Mouse (Mus musculus) limb, embryonic 12.5 days (tissue): Measurements from ENCODE around the gene Fam32a. TPM values are rescaled to one million over a fixed set of nuclear protein-coding genes. Genes with fewer than 3 reads are reported as not detected.

Experiments
- ATAC-seq: fragments of 200-750 bp; cut with Nextera tagmentation; 2 replicates; pipeline ENCODE4 v1.8.0; 2017; ENCODE audit warnings: low read depth, moderate TSS enrichment; ENCODE audit not compliant: insufficient number of reproducible peaks, insufficient read depth, low FRiP score, low TSS enrichment
- H3K27ac ChIP-seq: fragments of 300-500 bp; sonication (generic); 2 replicates; pipeline ENCODE4 v1.5.1; 2016; ENCODE audit warnings: mild to moderate bottlenecking, moderate library complexity
- H3K27me3 ChIP-seq: fragments of 300-500 bp; sonication (generic); 2 replicates; pipeline ENCODE4 v1.6.1; 2016; ENCODE audit warnings: mild to moderate bottlenecking, moderate library complexity
- H3K36me3 ChIP-seq: fragments of 300-500 bp; sonication (generic); 2 replicates; pipeline ENCODE4 v1.6.1; 2016; ENCODE audit warnings: mild to moderate bottlenecking, moderate library complexity
- H3K4me1 ChIP-seq: fragments of 300-500 bp; sonication (generic); replicated peaks from 2 replicates; pipeline ENCODE4 v1.6.1; 2016
- H3K4me2 ChIP-seq: fragments of 300-500 bp; sonication (generic); 2 replicates; pipeline ENCODE4 v1.6.1; 2016; ENCODE audit warnings: mild to moderate bottlenecking, moderate library complexity
- H3K4me3 ChIP-seq: fragments of 300-500 bp; sonication (generic); replicated peaks from 2 replicates; pipeline ENCODE4 v1.5.1; 2016; ENCODE audit warnings: mild to moderate bottlenecking
- H3K9ac ChIP-seq: fragments of 300-500 bp; sonication (generic); replicated peaks from 2 replicates; pipeline ENCODE4 v1.6.1; 2016; ENCODE audit warnings: mild to moderate bottlenecking, moderate library complexity
- H3K9me3 ChIP-seq: fragments of 300-500 bp; sonication (generic); 2 replicates; pipeline ENCODE4 v1.6.1; 2016; ENCODE audit warnings: mild to moderate bottlenecking, moderate library complexity
- WGBS: fragments of 180-500 bp; shearing (Covaris S2); methylation state at CpG from one replicate; pipeline ENCODE4 v1.1.7; 2016; 5-methylcytosine and 5-hydroxymethylcytosine counted together
- polyA plus RNA-seq: library from polyadenylated mRNA; unstranded; fragments of >200 nt; fragmentation: Nextera tagmentation; extraction: Ambion mirVana; gene quantifications from 2 replicates; pipeline ENCODE4 v1.2.1, GENCODE M21; 2016

The Fam32a gene
- polyA plus RNA-seq, 1 experiment from 2014 or later: 63.5 TPM

- no peak overlapping the region for H3K9ac ChIP-seq
- H3K27ac ChIP-seq: no peak overlapping the region
- no peak for ATAC-seq
- no peaks in the 10 kb centered on the region for H3K4me1 ChIP-seq
- no peaks in the 10 kb centered on the region for H3K36me3 ChIP-seq
- H3K4me2 ChIP-seq: no peak overlapping the region
- peaks cover 4% of the 10 kb centered on the region; the same call in 1 of the 2 replicates for H3K27me3 ChIP-seq
- no peak overlapping the region for H3K4me3 ChIP-seq
- no peaks in the 10 kb centered on the region for H3K9me3 ChIP-seq
These were observed 47.1 kb downstream of the Fam32a start for GRCm38 (mm10) chr8:72266671-72267070.

- H3K4me2 ChIP-seq: no peak overlapping the region
- H3K9ac ChIP-seq: no peak overlapping the region
- no peaks in the 10 kb centered on the region for H3K4me1 ChIP-seq
- WGBS: 99% methylated on average over 8 of the region's 8 CpGs
- no peak overlapping the region for H3K4me3 ChIP-seq
- no peak overlapping the region for H3K27ac ChIP-seq
- H3K9me3 ChIP-seq: no peaks in the 10 kb centered on the region
- ATAC-seq: no peak
- H3K27me3 ChIP-seq: peaks cover 4% of the 10 kb centered on the region; the same call in 1 of the 2 replicates
- H3K36me3 ChIP-seq: no peaks in the 10 kb centered on the region
These were observed 47.6 kb downstream of the Fam32a start for GRCm38 (mm10) chr8:72267106-72267505.

GRCm38 (mm10) chr8:72268356-72268755 lies 48.8 kb downstream of the Fam32a start:
- no peak for ATAC-seq
- 89% methylated on average over 15 of the region's 15 CpGs for WGBS
- Histone ChIP-seq H3K27ac (no peak overlapping the region), H3K9me3 (no peaks in the 10 kb centered on the region), H3K9ac (no peak overlapping the region), H3K36me3 (no peaks in the 10 kb centered on the region), H3K4me3 (no peak overlapping the region), H3K4me2 (no peak overlapping the region), H3K27me3 (peaks cover 4% of the 10 kb centered on the region; the same call in 1 of the 2 replicates), H3K4me1 (no peaks in the 10 kb centered on the region)

GRCm38 (mm10) chr8:72270606-72271005 lies 51.1 kb downstream of the Fam32a start:
- Histone ChIP-seq H3K27me3 (peaks cover 4% of the 10 kb centered on the region; the same call in 1 of the 2 replicates), H3K9me3 (no peaks in the 10 kb centered on the region), H3K4me3 (no peak overlapping the region), H3K4me2 (no peak overlapping the region), H3K36me3 (no peaks in the 10 kb centered on the region), H3K4me1 (no peaks in the 10 kb centered on the region), H3K27ac (no peak overlapping the region), H3K9ac (no peak overlapping the region)
- WGBS: 83% methylated on average over 12 of the region's 12 CpGs
- no peak for ATAC-seq

GRCm38 (mm10) chr8:72271051-72271660 lies 51.6 kb downstream of the Fam32a start:
- ATAC-seq: no peak
- 71% methylated on average over 11 of the region's 11 CpGs for WGBS
- no peaks in the 10 kb centered on the region for H3K9me3 ChIP-seq
- no peak overlapping the region for H3K4me3 ChIP-seq
- H3K27me3 ChIP-seq: peaks cover 4% of the 10 kb centered on the region; the same call in 1 of the 2 replicates
- H3K4me1 ChIP-seq: no peaks in the 10 kb centered on the region
- H3K9ac ChIP-seq: no peak overlapping the region
- H3K36me3 ChIP-seq: no peaks in the 10 kb centered on the region
- H3K27ac ChIP-seq: no peak overlapping the region
- H3K4me2 ChIP-seq: no peak overlapping the region

- no peak overlapping the region for H3K9ac ChIP-seq
- no peaks in the 10 kb centered on the region for H3K9me3 ChIP-seq
These were observed 52.2 kb downstream of the Fam32a start for GRCm38 (mm10) chr8:72271691-72272090.

GRCm38 (mm10) chr8:72272361-72272760 lies 52.8 kb downstream of the Fam32a start:
- Histone ChIP-seq H3K4me2 (no peak overlapping the region), H3K27me3 (peaks cover 4% of the 10 kb centered on the region; the same call in 1 of the 2 replicates), H3K9ac (no peak overlapping the region), H3K4me1 (no peaks in the 10 kb centered on the region), H3K9me3 (no peaks in the 10 kb centered on the region), H3K36me3 (no peaks in the 10 kb centered on the region), H3K4me3 (no peak overlapping the region), H3K27ac (no peak overlapping the region)
- no peak for ATAC-seq
- WGBS: 26% methylated on average over 3 of the region's 3 CpGs

More at GRCm38 (mm10) chr8:72271691-72272090, 52.2 kb downstream of the Fam32a start:
- no peak for ATAC-seq
- Histone ChIP-seq H3K27me3 (peaks cover 4% of the 10 kb centered on the region; the same call in 1 of the 2 replicates), H3K4me2 (no peak overlapping the region), H3K4me3 (no peak overlapping the region), H3K4me1 (no peaks in the 10 kb centered on the region), H3K27ac (no peak overlapping the region), H3K36me3 (no peaks in the 10 kb centered on the region)
- 63% methylated on average over 3 of the region's 3 CpGs for WGBS

- H3K9ac ChIP-seq: no peak overlapping the region
- 70% methylated on average over 1 of the region's 1 CpGs for WGBS
- H3K4me2 ChIP-seq: no peak overlapping the region
- no peaks in the 10 kb centered on the region for H3K4me1 ChIP-seq
- peaks cover 4% of the 10 kb centered on the region; the same call in 1 of the 2 replicates for H3K27me3 ChIP-seq
- no peaks in the 10 kb centered on the region for H3K9me3 ChIP-seq
- H3K4me3 ChIP-seq: no peak overlapping the region
- ATAC-seq: no peak
- no peak overlapping the region for H3K27ac ChIP-seq
- no peaks in the 10 kb centered on the region for H3K36me3 ChIP-seq
These were observed 53.7 kb downstream of the Fam32a start for GRCm38 (mm10) chr8:72273111-72273770.

- H3K9ac ChIP-seq: no peak overlapping the region
- H3K4me1 ChIP-seq: no peaks in the 10 kb centered on the region
- no peak for ATAC-seq
- 64% methylated on average over 5 of the region's 5 CpGs for WGBS
- peaks cover under 1% of the 10 kb centered on the region; the same call in 1 of the 2 replicates for H3K27me3 ChIP-seq
- no peak overlapping the region for H3K27ac ChIP-seq
- H3K9me3 ChIP-seq: no peaks in the 10 kb centered on the region
- H3K36me3 ChIP-seq: no peaks in the 10 kb centered on the region
- H3K4me3 ChIP-seq: no peak overlapping the region
- H3K4me2 ChIP-seq: no peak overlapping the region
These were observed 54.3 kb downstream of the Fam32a start for GRCm38 (mm10) chr8:72273807-72274206.
